Mouse (Mus musculus): ENCODE results near the gene Nop58. TPM values are rescaled to one million over a fixed set of nuclear protein-coding genes. Genes with fewer than 3 reads are reported as not detected.

Nop58 gene
- total and polyA plus RNA-seq, 3 experiments: 297 to 752 (median 523) TPM

DNA sequence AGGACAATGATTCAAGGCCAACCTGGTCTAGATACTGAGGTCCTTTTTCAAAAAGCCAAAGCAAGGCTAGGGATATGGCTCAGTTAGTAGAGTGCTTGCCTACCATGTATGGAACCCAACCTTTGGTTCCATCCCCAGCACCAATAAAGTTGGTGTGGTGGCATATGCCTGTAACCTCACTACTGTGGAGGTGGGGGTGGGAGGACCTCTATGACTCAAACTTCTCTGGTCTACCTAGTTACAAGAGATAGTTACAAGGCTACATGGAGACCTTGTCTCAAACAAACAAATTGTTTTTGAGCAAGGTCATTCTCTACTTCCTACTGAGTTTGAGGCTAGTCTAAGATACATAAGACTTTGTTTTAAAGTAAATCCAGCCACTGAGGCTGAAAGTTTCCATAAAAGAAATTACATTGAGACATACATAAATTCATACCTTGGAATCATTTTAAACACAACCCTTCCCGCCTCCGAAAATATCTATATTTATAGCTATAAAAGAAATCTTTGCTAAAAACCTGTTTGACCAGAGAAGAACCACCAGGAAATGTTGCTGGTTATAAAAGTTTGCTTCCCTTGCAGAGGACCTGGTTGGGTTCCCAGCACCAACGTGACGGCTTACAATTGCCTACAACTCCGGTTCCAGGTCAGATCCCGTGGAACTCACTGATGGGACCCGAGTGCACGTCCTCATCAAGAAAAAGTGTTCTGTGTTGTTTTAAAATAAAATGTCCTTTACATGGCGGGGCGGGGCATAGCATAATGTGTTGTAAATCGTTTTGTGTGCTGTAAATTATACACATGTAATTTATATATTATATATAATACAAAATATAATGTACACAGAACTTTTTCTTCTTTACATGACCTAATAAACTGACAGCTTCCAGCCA, 599 bp upstream of the Nop58 start:
- in situ Hi-C loops (cut with MboI; ENCODE audit: low pct_ligation_motif_present, low pct_unique_long_range_greater_than_20kb, low sequenced_read_pairs) (no loop called here), dilution Hi-C loops (cut with MboI; ENCODE audit: extremely low pct_ligation_motif_present, extremely low pct_unique_long_range_greater_than_20kb, low sequenced_read_pairs) (no loop called here)
- H3K9me3 ChIP-seq (replicated peaks; ENCODE audit: low read length): no peaks in the 10 kb centered on the region
- DNase-seq (ENCODE audit: extremely low read depth): no peak
- peaks cover 3 to 16% of the 10 kb centered on the region in 2 experiments; a peak in 3 of 4 replicates for H3K4me1 ChIP-seq (ENCODE audit: control insufficient read depth in 1 of 2, insufficient read depth in 2 of 2)
- peak overlapping the region; percentile 62; the same call in 1 of the 2 replicates for H3K4me2 ChIP-seq (ENCODE audit: insufficient read depth, low read depth, poor library complexity, severe bottlenecking)
- H3K79me2 ChIP-seq (replicated peaks; ENCODE audit: control insufficient read depth, extremely low read depth, insufficient read depth, poor library complexity, severe bottlenecking): peaks cover 38% of the 10 kb centered on the region
- peak overlapping the region; percentile 91 for H3K9ac ChIP-seq (ENCODE audit: insufficient read depth, low read depth)
- no peaks in the 10 kb centered on the region for H3K27me3 ChIP-seq (replicated peaks)
- peak overlapping the region; percentile 41; the same call in 1 of the 2 replicates for H3K27ac ChIP-seq (ENCODE audit: insufficient read depth, low read depth)
- TF ChIP-seq RCOR1 (conservative IDR thresholded peaks at IDR 0.05; ENCODE audit: low read depth, low read length): no peak
- no peak for TF ChIP-seq MAX (IDR thresholded peaks at IDR 0.05; ENCODE audit: low read length)
- no peak for TF ChIP-seq TCF12 (IDR thresholded peaks at IDR 0.05; ENCODE audit: low read depth, low read length)
- no peak for TF ChIP-seq POLR2A (IDR thresholded peaks at IDR 0.05; ENCODE audit: low read depth, low read length)
- TF ChIP-seq NRF1 (IDR thresholded peaks at IDR 0.05; ENCODE audit: low read depth, low read length): no peak
- no peak for TF ChIP-seq E2F4 (IDR thresholded peaks at IDR 0.05; ENCODE audit: insufficient replicate concordance, low read depth, low read length)
- no peak for TF ChIP-seq CHD2 (IDR thresholded peaks at IDR 0.05; ENCODE audit: low read length)
- no peak for TF ChIP-seq ETS1 (conservative IDR thresholded peaks at IDR 0.05; ENCODE audit: low read depth, low read length)
- TF ChIP-seq MAFK (IDR thresholded peaks at IDR 0.05; ENCODE audit: insufficient replicate concordance, low read length): no peak
- TF ChIP-seq ZMIZ1 (IDR thresholded peaks at IDR 0.05; ENCODE audit: low read depth, low read length): no peak
- TF ChIP-seq HCFC1 (IDR thresholded peaks at IDR 0.05; ENCODE audit: low read depth, low read length): no peak
- peak overlapping the region; percentile 36 to 44 (median 42) for H3K4me3 ChIP-seq (replicated peaks in 1 of 3; ENCODE audit: low read depth in 2 of 3, low read length in 2 of 3, poor library complexity in 1 of 3)
- peaks cover 3 to 15% of the 10 kb centered on the region in 2 experiments for H3K36me3 ChIP-seq (replicated peaks in 1 of 2; ENCODE audit: control insufficient read depth in 1 of 2, insufficient read depth in 1 of 2, low read length in 1 of 2)

DNA sequence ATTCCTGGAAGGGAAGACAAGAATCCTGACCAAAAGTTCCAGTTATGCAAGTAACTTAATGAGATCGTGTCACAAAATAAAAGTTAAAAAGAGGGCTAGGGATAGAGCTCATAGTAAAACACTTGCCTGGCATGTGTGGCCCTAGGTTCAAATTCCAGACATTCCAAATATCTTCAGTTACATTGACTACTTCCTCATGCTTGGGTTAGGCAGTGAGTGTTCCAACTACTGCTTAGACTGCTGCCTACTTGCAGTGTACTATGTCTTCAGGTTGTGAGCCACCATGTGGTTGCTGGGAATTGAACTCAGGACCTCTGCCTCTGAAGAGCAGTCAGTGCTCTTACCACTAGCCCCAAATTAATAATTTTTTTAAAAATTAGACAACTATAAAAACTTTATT, 2.7 kb downstream of the Nop58 start:
- H3K9ac ChIP-seq (ENCODE audit: insufficient read depth, low read depth): peak overlapping the region; percentile 99
- peak overlapping the region; percentile 47 to 96 (median 67) for H3K4me3 ChIP-seq (replicated peaks in 1 of 3; ENCODE audit: low read depth in 2 of 3, low read length in 2 of 3, poor library complexity in 1 of 3)
- H3K4me2 ChIP-seq (ENCODE audit: insufficient read depth, low read depth, poor library complexity, severe bottlenecking): peak overlapping the region; percentile 96

More for the DNA sequence above, 2.7 kb downstream of the Nop58 start:
- no peak for TF ChIP-seq NRF1 (IDR thresholded peaks at IDR 0.05; ENCODE audit: low read depth, low read length)
- no peak for TF ChIP-seq JUND (conservative IDR thresholded peaks at IDR 0.05; ENCODE audit: low read depth, low read length)
- no peak for TF ChIP-seq ZKSCAN1 (IDR thresholded peaks at IDR 0.05; ENCODE audit: borderline replicate concordance, low read depth, low read length)
- no peak for TF ChIP-seq POLR2AphosphoS2 (IDR thresholded peaks at IDR 0.05; ENCODE audit: low read depth, low read length)
- no peak for TF ChIP-seq ZC3H11A (IDR thresholded peaks at IDR 0.05; ENCODE audit: low read depth, low read length)
- TF ChIP-seq CTCF (conservative IDR thresholded peaks at IDR 0.05 in 1 of 2, IDR thresholded peaks at IDR 0.05 in 1 of 2; ENCODE audit: low read depth in 2 of 2, low read length in 2 of 2): no peak
- TF ChIP-seq UBTF (IDR thresholded peaks at IDR 0.05; ENCODE audit: low read depth, low read length): no peak
- TF ChIP-seq RCOR1 (conservative IDR thresholded peaks at IDR 0.05; ENCODE audit: low read depth, low read length): no peak
- no peak for TF ChIP-seq MYC (IDR thresholded peaks at IDR 0.05; ENCODE audit: low read depth, low read length)
- TF ChIP-seq ZNF384 (IDR thresholded peaks at IDR 0.05; ENCODE audit: low read depth, low read length): no peak
- TF ChIP-seq SIN3A (IDR thresholded peaks at IDR 0.05; ENCODE audit: low read length): peak; percentile 78
- no peak for TF ChIP-seq CHD2 (IDR thresholded peaks at IDR 0.05; ENCODE audit: low read length)
- no peak for TF ChIP-seq IRF4 (IDR thresholded peaks at IDR 0.05; ENCODE audit: low read depth, low read length)
- no peak for TF ChIP-seq MAX (IDR thresholded peaks at IDR 0.05; ENCODE audit: low read length)
- peak; percentile 54; the same call in 1 of the 2 replicates for TF ChIP-seq MXI1 (IDR thresholded peaks at IDR 0.05; ENCODE audit: low read depth, low read length)
- DNase-seq (ENCODE audit: extremely low read depth): no peak
- no peaks in the 10 kb centered on the region for H3K27me3 ChIP-seq (replicated peaks)
- dilution Hi-C loops (cut with MboI; ENCODE audit: extremely low pct_ligation_motif_present, extremely low pct_unique_long_range_greater_than_20kb, low sequenced_read_pairs): no loop called here
- no peaks in the 10 kb centered on the region for H3K9me3 ChIP-seq (replicated peaks; ENCODE audit: low read length)
- peaks cover 16 to 44% of the 10 kb centered on the region in 2 experiments for H3K36me3 ChIP-seq (replicated peaks in 1 of 2; ENCODE audit: control insufficient read depth in 1 of 2, insufficient read depth in 1 of 2, low read length in 1 of 2)
- H3K4me1 ChIP-seq (ENCODE audit: control insufficient read depth in 1 of 2, insufficient read depth in 2 of 2): peaks cover 3 to 29% of the 10 kb centered on the region in 2 experiments; a peak in 3 of 4 replicates
- in situ Hi-C loops (cut with MboI; ENCODE audit: low pct_ligation_motif_present, low pct_unique_long_range_greater_than_20kb, low sequenced_read_pairs): no loop called here
- H3K79me2 ChIP-seq (replicated peaks; ENCODE audit: control insufficient read depth, extremely low read depth, insufficient read depth, poor library complexity, severe bottlenecking): peaks cover 63% of the 10 kb centered on the region
- no peak overlapping the region for H3K27ac ChIP-seq (ENCODE audit: insufficient read depth, low read depth)
